19 mouse cellular contexts compared by ENCODE assay signal in genomic region chr7:27537998-27538397, GRCm38 (mm10). TPM values are rescaled to one million over a fixed set of nuclear protein-coding genes. Genes with fewer than 3 reads are reported as not detected.
A peak's percentile ranks its signal among the peaks of the same experiment; 100 is the strongest.
DNase-seq lines count a peak whose midpoint lies in the region; ATAC-seq lines count a peak whose summit lies in the region.
"Had no signal": no experiment of that assay in that cellular context is flagged by ENCODE, and none has a peak within 500 bp of the region (broad histone marks: within the 10 kb centered on the region; RNA-seq: fewer than 3 reads in every experiment).

No protein-coding gene starts in this region.

- H3K9ac ChIP-seq in midbrain, embryonic 11.5 days (ENCODE audit: low read length): no peak overlapping the region
- peak overlapping the region; percentile 21; the same call in 1 of the 2 replicates for H3K9ac ChIP-seq in liver, embryonic 15.5 days
- H3K9ac ChIP-seq in forebrain, embryonic 15.5 days (replicated peaks): no peak overlapping the region
- H3K9ac ChIP-seq: embryonic facial prominence, embryonic 13.5 days; heart, embryonic 13.5 days; hindbrain, embryonic 12.5 days had no signal

- no peak for ATAC-seq in erythroblast, adult 5-6 weeks (replicated peaks; ENCODE audit: low FRiP score, poor library complexity, severe bottlenecking)
- ATAC-seq in midbrain, embryonic 11.5 days (ENCODE audit: low FRiP score): no peak
- ATAC-seq in liver, embryonic 15.5 days (ENCODE audit: insufficient read depth): no peak
- no peak for ATAC-seq in forebrain, embryonic 15.5 days (replicated peaks)
- ATAC-seq: forebrain, embryonic 14.5 days; hindbrain, embryonic 16.5 days had no signal

- H3K36me3 ChIP-seq in erythroblast, embryonic 14.5 days (ENCODE audit: control insufficient read depth): peaks cover 87% of the 10 kb centered on the region
- no peaks in the 10 kb centered on the region; the same call in 1 of the 2 replicates for H3K36me3 ChIP-seq in midbrain, embryonic 11.5 days (ENCODE audit: control insufficient read depth, insufficient read depth, low read length)
- H3K36me3 ChIP-seq in midbrain, embryonic 10.5 days: peaks cover 63% of the 10 kb centered on the region
- peaks cover 76% of the 10 kb centered on the region for H3K36me3 ChIP-seq in liver, embryonic 15.5 days (replicated peaks)
- H3K36me3 ChIP-seq in forebrain, embryonic 15.5 days: peaks cover 46% of the 10 kb centered on the region

- no peaks in the 10 kb centered on the region for H3K27me3 ChIP-seq in erythroblast, embryonic 14.5 days (ENCODE audit: control insufficient read depth)
- no peaks in the 10 kb centered on the region for H3K27me3 ChIP-seq in midbrain, embryonic 11.5 days (ENCODE audit: control insufficient read depth, insufficient read depth, low read length)
- H3K27me3 ChIP-seq in midbrain, embryonic 10.5 days (ENCODE audit: low read depth, poor library complexity, severe bottlenecking): no peaks in the 10 kb centered on the region
- H3K27me3 ChIP-seq in liver, embryonic 15.5 days: no peaks in the 10 kb centered on the region
- H3K27me3 ChIP-seq in forebrain, embryonic 15.5 days: no peaks in the 10 kb centered on the region
- H3K27me3 ChIP-seq: embryonic facial prominence, embryonic 13.5 days; heart, embryonic 13.5 days; hindbrain, embryonic 12.5 days had no signal

- no peak overlapping the region for H3K4me2 ChIP-seq in midbrain, embryonic 11.5 days
- peak overlapping the region; percentile 29 for H3K4me2 ChIP-seq in liver, embryonic 15.5 days
- H3K4me2 ChIP-seq in forebrain, embryonic 15.5 days (replicated peaks): no peak overlapping the region
- H3K4me2 ChIP-seq: embryonic facial prominence, embryonic 13.5 days; heart, embryonic 13.5 days; hindbrain, embryonic 12.5 days had no signal

- WGBS in midbrain, embryonic 11.5 days: 88% methylated on average over 8 of the region's 8 CpGs
- 93% methylated on average over 8 of the region's 8 CpGs for WGBS in midbrain, embryonic 10.5 days
- WGBS in liver, embryonic 15.5 days (ENCODE audit: insufficient replicate concordance): 81% methylated on average over 8 of the region's 8 CpGs
- 92% methylated on average over 8 of the region's 8 CpGs for WGBS in forebrain, embryonic 15.5 days

- H3K4me1 ChIP-seq in erythroblast, embryonic 14.5 days (ENCODE audit: control insufficient read depth): peaks cover 98% of the 10 kb centered on the region
- H3K4me1 ChIP-seq in midbrain, embryonic 11.5 days (ENCODE audit: control insufficient read depth, insufficient read depth, low read length): no peaks in the 10 kb centered on the region
- H3K4me1 ChIP-seq in midbrain, embryonic 10.5 days: peaks cover 17% of the 10 kb centered on the region
- peaks cover 95% of the 10 kb centered on the region for H3K4me1 ChIP-seq in liver, embryonic 15.5 days (replicated peaks)
- H3K4me1 ChIP-seq in forebrain, embryonic 15.5 days: peaks cover 19% of the 10 kb centered on the region

- H3K9me3 ChIP-seq in erythroblast, embryonic 14.5 days (ENCODE audit: control insufficient read depth, low read length): no peaks in the 10 kb centered on the region
- no peaks in the 10 kb centered on the region for H3K9me3 ChIP-seq in midbrain, embryonic 11.5 days (ENCODE audit: control insufficient read depth, low read length)
- no peaks in the 10 kb centered on the region for H3K9me3 ChIP-seq in midbrain, embryonic 10.5 days (replicated peaks)
- no peaks in the 10 kb centered on the region for H3K9me3 ChIP-seq in liver, embryonic 15.5 days (replicated peaks)
- H3K9me3 ChIP-seq in forebrain, embryonic 15.5 days: no peaks in the 10 kb centered on the region
- H3K9me3 ChIP-seq: embryonic facial prominence, embryonic 13.5 days; forebrain, embryonic 10.5 days; G1E; heart, embryonic 13.5 days; hindbrain, embryonic 12.5 days had no signal

- peak overlapping the region; percentile 20 for H3K4me3 ChIP-seq in erythroblast, embryonic 14.5 days (replicated peaks)
- no peak overlapping the region for H3K4me3 ChIP-seq in midbrain, embryonic 11.5 days (ENCODE audit: low read depth, low read length)
- H3K4me3 ChIP-seq in midbrain, embryonic 10.5 days: no peak overlapping the region
- H3K4me3 ChIP-seq in liver, embryonic 15.5 days (replicated peaks): no peak overlapping the region
- no peak overlapping the region for H3K4me3 ChIP-seq in forebrain, embryonic 15.5 days
- H3K4me3 ChIP-seq: embryonic facial prominence, embryonic 13.5 days; forebrain, embryonic 10.5 days; heart, embryonic 13.5 days; hindbrain, embryonic 12.5 days had no signal

- H3K27ac ChIP-seq in midbrain, embryonic 11.5 days (ENCODE audit: low read depth, low read length): no peak overlapping the region
- H3K27ac ChIP-seq in midbrain, embryonic 10.5 days (replicated peaks): no peak overlapping the region
- peak overlapping the region; percentile 91 for H3K27ac ChIP-seq in liver, embryonic 15.5 days (replicated peaks)
- no peak overlapping the region for H3K27ac ChIP-seq in forebrain, embryonic 15.5 days (replicated peaks)
- H3K27ac ChIP-seq: embryonic facial prominence, embryonic 13.5 days; forebrain, embryonic 10.5 days; heart, embryonic 13.5 days; hindbrain, embryonic 12.5 days had no signal

- peak; percentile 2 for DNase-seq in midbrain, embryonic 11.5 days (ENCODE audit: low spot score, missing footprints)
- no peak for DNase-seq in midbrain, embryonic 10.5 days (ENCODE audit: low spot score)
- no peak for DNase-seq in layer of hippocampus, postnatal 36 days
- DNase-seq: cerebellum, adult 18-20 months; cerebellum, adult 9-11 months; cerebellum, postnatal 36 days; gastrocnemius, postnatal 36 days; heart, postnatal 36 days had no signal

RNA-seq across cellular contexts. Expression of gene Hipk4, which starts 14.9 kb away (rescaled TPM):
- polyA plus RNA-seq in erythroblast, embryonic 14.5 days (2012): 0.27 and 0.38 TPM in 2 replicates
- total RNA-seq in erythroblast, adult 5-6 weeks (2015; ENCODE audit: low replicate concordance): not detected in 2 replicates
- not detected in 2 replicates for total RNA-seq in erythroblast, adult 5-6 weeks (2017; ENCODE audit: low replicate concordance)
- 0.18 and 0.21 TPM in 2 replicates for polyA plus RNA-seq in midbrain, embryonic 11.5 days (2014; fragmentation: Nextera tagmentation; extraction: Ambion mirVana)
- 0.33 and 0.52 TPM in 2 replicates for polyA plus RNA-seq in midbrain, embryonic 10.5 days (2016; fragmentation: Nextera tagmentation; extraction: Ambion mirVana)
- polyA plus RNA-seq in liver, embryonic 15.5 days (2015; fragmentation: Nextera tagmentation; extraction: Ambion mirVana): 0.10 and 0.16 TPM in 2 replicates
- not detected for total RNA-seq in layer of hippocampus, postnatal 36 days (2021)
- 0.42 and 0.43 TPM in 2 replicates for polyA plus RNA-seq in forebrain, embryonic 15.5 days (2015; fragmentation: Nextera tagmentation; extraction: Ambion mirVana)

RNA-seq across cellular contexts. Expression of gene Pld3, which starts 15.0 kb away (rescaled TPM):
- polyA plus RNA-seq in erythroblast, embryonic 14.5 days (2012): 19.1 and 24.1 TPM in 2 replicates
- total RNA-seq in erythroblast, adult 5-6 weeks (2015; ENCODE audit: low replicate concordance): 128 and 139 TPM in 2 replicates
- total RNA-seq in erythroblast, adult 5-6 weeks (2017; ENCODE audit: low replicate concordance): 73.6 and 84.7 TPM in 2 replicates
- polyA plus RNA-seq in midbrain, embryonic 11.5 days (2014; fragmentation: Nextera tagmentation; extraction: Ambion mirVana): 62.5 and 63.5 TPM in 2 replicates
- polyA plus RNA-seq in midbrain, embryonic 10.5 days (2016; fragmentation: Nextera tagmentation; extraction: Ambion mirVana): 52.0 and 61.2 TPM in 2 replicates
- polyA plus RNA-seq in liver, embryonic 15.5 days (2015; fragmentation: Nextera tagmentation; extraction: Ambion mirVana): 76.3 and 93.4 TPM in 2 replicates
- total RNA-seq in layer of hippocampus, postnatal 36 days (2021): 100 to 1,000 TPM; 557 to 578 TPM
- 95.7 and 106 TPM in 2 replicates for polyA plus RNA-seq in forebrain, embryonic 15.5 days (2015; fragmentation: Nextera tagmentation; extraction: Ambion mirVana)

RNA-seq across cellular contexts. Expression of gene 2310022A10Rik, which starts 15.0 kb away (rescaled TPM):
- 6.6 and 8.3 TPM in 2 replicates for polyA plus RNA-seq in erythroblast, embryonic 14.5 days (2012)
- total RNA-seq in erythroblast, adult 5-6 weeks (2015; ENCODE audit: low replicate concordance): 2.9 TPM in 1 of 2 replicates, not detected in the other
- total RNA-seq in erythroblast, adult 5-6 weeks (2017; ENCODE audit: low replicate concordance): 3.6 and 10.4 TPM in 2 replicates
- 24.6 and 26.5 TPM in 2 replicates for polyA plus RNA-seq in midbrain, embryonic 11.5 days (2014; fragmentation: Nextera tagmentation; extraction: Ambion mirVana)
- polyA plus RNA-seq in midbrain, embryonic 10.5 days (2016; fragmentation: Nextera tagmentation; extraction: Ambion mirVana): 37.3 and 39.3 TPM in 2 replicates
- 15.7 and 17.3 TPM in 2 replicates for polyA plus RNA-seq in liver, embryonic 15.5 days (2015; fragmentation: Nextera tagmentation; extraction: Ambion mirVana)
- total RNA-seq in layer of hippocampus, postnatal 36 days (2021): 10 to 100 TPM; 27.2 to 28.8 TPM
- polyA plus RNA-seq in forebrain, embryonic 15.5 days (2015; fragmentation: Nextera tagmentation; extraction: Ambion mirVana): 36.9 and 38.9 TPM in 2 replicates

RNA-seq across cellular contexts. Expression of gene Prx, which starts 38.9 kb away (rescaled TPM):
- polyA plus RNA-seq in erythroblast, embryonic 14.5 days (2012): 0.41 TPM in 2 replicates
- not detected in 2 replicates for total RNA-seq in erythroblast, adult 5-6 weeks (2015; ENCODE audit: low replicate concordance)
- total RNA-seq in erythroblast, adult 5-6 weeks (2017; ENCODE audit: low replicate concordance): 0.28 and 0.43 TPM in 2 replicates
- polyA plus RNA-seq in midbrain, embryonic 11.5 days (2014; fragmentation: Nextera tagmentation; extraction: Ambion mirVana): 0.77 and 0.85 TPM in 2 replicates
- 2.3 and 2.5 TPM in 2 replicates for polyA plus RNA-seq in midbrain, embryonic 10.5 days (2016; fragmentation: Nextera tagmentation; extraction: Ambion mirVana)
- polyA plus RNA-seq in liver, embryonic 15.5 days (2015; fragmentation: Nextera tagmentation; extraction: Ambion mirVana): 0.67 and 0.75 TPM in 2 replicates
- under 1 TPM; 0.15 to 0.40 TPM for total RNA-seq in layer of hippocampus, postnatal 36 days (2021)
- polyA plus RNA-seq in forebrain, embryonic 15.5 days (2015; fragmentation: Nextera tagmentation; extraction: Ambion mirVana): 1.1 and 1.3 TPM in 2 replicates

RNA-seq across cellular contexts. Expression of gene Sertad1, which starts 51.3 kb away (rescaled TPM):
- polyA plus RNA-seq in erythroblast, embryonic 14.5 days (2012): 17.9 and 18.5 TPM in 2 replicates
- total RNA-seq in erythroblast, adult 5-6 weeks (2015; ENCODE audit: low replicate concordance): 26.5 and 34.1 TPM in 2 replicates
- total RNA-seq in erythroblast, adult 5-6 weeks (2017; ENCODE audit: low replicate concordance): 26.2 and 30.5 TPM in 2 replicates
- polyA plus RNA-seq in midbrain, embryonic 11.5 days (2014; fragmentation: Nextera tagmentation; extraction: Ambion mirVana): 13.4 and 15.5 TPM in 2 replicates
- 16.4 and 19.2 TPM in 2 replicates for polyA plus RNA-seq in midbrain, embryonic 10.5 days (2016; fragmentation: Nextera tagmentation; extraction: Ambion mirVana)
- 28.2 and 29.6 TPM in 2 replicates for polyA plus RNA-seq in liver, embryonic 15.5 days (2015; fragmentation: Nextera tagmentation; extraction: Ambion mirVana)
- total RNA-seq in layer of hippocampus, postnatal 36 days (2021): 1 to 10 TPM; 6.4 to 7.0 TPM
- 6.4 and 8.3 TPM in 2 replicates for polyA plus RNA-seq in forebrain, embryonic 15.5 days (2015; fragmentation: Nextera tagmentation; extraction: Ambion mirVana)
